Mouse (Mus musculus) CH12.LX (cell line): Measurements from ENCODE around the gene 4930404H24Rik. TPM values are rescaled to one million over a fixed set of nuclear protein-coding genes. Genes with fewer than 3 reads are reported as not detected.

ENCODE experiments used
- DNase-seq: peaks from one replicate; pipeline ENCODE4 v3.0.0-alpha.2; 2013; ENCODE audit errors: extremely low read depth
- H3K27ac ChIP-seq: 2 replicates; pipeline ENCODE4 v1.5.1; 2012; ENCODE audit warnings: low read depth, mild to moderate bottlenecking, control low read depth, moderate library complexity; ENCODE audit not compliant: insufficient read depth
- H3K27me3 ChIP-seq: replicated peaks from 2 replicates; pipeline ENCODE3; 2012; ENCODE audit warnings: inconsistent platforms
- H3K36me3 ChIP-seq, 2 experiments: replicated peaks in 1 of 2; 2 replicates each; pipeline versions ENCODE3 to v1.6.1; 2012; ENCODE audit warnings: inconsistent platforms in 1 of 2, low read length in 1 of 2, mild to moderate bottlenecking in 1 of 2, mixed read lengths in 1 of 2, moderate library complexity in 1 of 2; ENCODE audit not compliant: control insufficient read depth in 1 of 2, insufficient read depth in 1 of 2
- H3K4me1 ChIP-seq, 2 experiments: 2 replicates each; pipeline ENCODE4 v1.6.1; 2012; ENCODE audit warnings: inconsistent platforms in 1 of 2, moderate library complexity in 1 of 2; ENCODE audit not compliant: insufficient read depth in 2 of 2, control insufficient read depth in 1 of 2
- H3K4me2 ChIP-seq: 2 replicates; pipeline ENCODE4 v1.6.1; 2012; ENCODE audit warnings: low read depth, mild to moderate bottlenecking, control low read depth; ENCODE audit not compliant: poor library complexity, insufficient read depth, severe bottlenecking
- H3K4me3 ChIP-seq, 3 experiments: fragments of 150-350 bp in 1 of 3; sonication (generic) in 1 of 3; replicated peaks in 1 of 3; 2 replicates each; pipeline versions ENCODE3 to v1.5.1; 2011 to 2012; ENCODE audit warnings: low read depth in 2 of 3, low read length in 2 of 3, mild to moderate bottlenecking in 2 of 3, moderate library complexity in 2 of 3, control low read depth in 1 of 3, improper control_type of control experiment in 1 of 3, inconsistent platforms in 1 of 3, mixed read lengths in 1 of 3; ENCODE audit not compliant: poor library complexity in 1 of 3
- H3K79me2 ChIP-seq: replicated peaks from 2 replicates; pipeline ENCODE4 v1.6.1; 2012; ENCODE audit warnings: mild to moderate bottlenecking, moderate library complexity; ENCODE audit not compliant: control insufficient read depth, poor library complexity, insufficient read depth, severe bottlenecking; ENCODE audit errors: extremely low read depth
- H3K9ac ChIP-seq: 2 replicates; pipeline ENCODE4 v1.6.1; 2012; ENCODE audit warnings: low read depth, mild to moderate bottlenecking, control low read depth, moderate library complexity; ENCODE audit not compliant: insufficient read depth
- H3K9me3 ChIP-seq: replicated peaks from 2 replicates; pipeline ENCODE3; 2012; ENCODE audit warnings: low read length, inconsistent platforms, mixed read lengths
- BHLHE40 ChIP-seq: IDR thresholded peaks from 2 replicates; pipeline ENCODE4 v1.6.1; 2011; ENCODE audit warnings: mild to moderate bottlenecking, low read depth, low read length, improper control_type of control experiment
- CHD2 ChIP-seq: IDR thresholded peaks from 2 replicates; pipeline ENCODE4 v1.6.1; 2011; ENCODE audit warnings: low read length, improper control_type of control experiment
- CTCF ChIP-seq, 2 experiments: IDR thresholded peaks in 1 of 2; conservative IDR thresholded peaks in 1 of 2; 2 replicates each; pipeline ENCODE4 v1.5.1; 2011 to 2012; ENCODE audit warnings: low read depth in 2 of 2, low read length in 2 of 2, improper control_type of control experiment in 1 of 2, inconsistent platforms in 1 of 2, mild to moderate bottlenecking in 1 of 2, moderate library complexity in 1 of 2
- E2F4 ChIP-seq: IDR thresholded peaks from 2 replicates; pipeline ENCODE4 v1.6.1; 2011; ENCODE audit warnings: low read depth, low read length, improper control_type of control experiment; ENCODE audit not compliant: insufficient replicate concordance
- ELF1 ChIP-seq: IDR thresholded peaks from 2 replicates; pipeline ENCODE4 v1.6.1; 2014; ENCODE audit warnings: low read depth, mild to moderate bottlenecking, inconsistent platforms, low read length, improper control_type of control experiment
- EP300 ChIP-seq: IDR thresholded peaks from 2 replicates; pipeline ENCODE4 v1.6.1; 2011; ENCODE audit warnings: low read length, improper control_type of control experiment
- ETS1 ChIP-seq: conservative IDR thresholded peaks from 2 replicates; pipeline ENCODE4 v1.6.1; 2012; ENCODE audit warnings: low read depth, mild to moderate bottlenecking, inconsistent platforms, low read length, improper control_type of control experiment, moderate library complexity
- GABPA ChIP-seq: IDR thresholded peaks from 2 replicates; pipeline ENCODE4 v1.6.1; 2012; ENCODE audit warnings: low read depth, low read length, improper control_type of control experiment, inconsistent platforms; ENCODE audit not compliant: insufficient replicate concordance
- HCFC1 ChIP-seq: IDR thresholded peaks from 2 replicates; pipeline ENCODE4 v1.6.1; 2012; ENCODE audit warnings: low read depth, mild to moderate bottlenecking, inconsistent platforms, low read length, improper control_type of control experiment
- IRF4 ChIP-seq: IDR thresholded peaks from 2 replicates; pipeline ENCODE4 v1.6.1; 2014; ENCODE audit warnings: low read depth, mild to moderate bottlenecking, inconsistent platforms, low read length, improper control_type of control experiment
- JUN ChIP-seq: IDR thresholded peaks from 2 replicates; pipeline ENCODE4 v1.6.1; 2011; ENCODE audit warnings: low read depth, mild to moderate bottlenecking, low read length, improper control_type of control experiment, moderate library complexity; ENCODE audit not compliant: insufficient read depth
- JUND ChIP-seq: conservative IDR thresholded peaks from 2 replicates; pipeline ENCODE4 v1.6.1; 2011; ENCODE audit warnings: low read depth, low read length, improper control_type of control experiment
- KAT2A ChIP-seq: IDR thresholded peaks from 2 replicates; pipeline ENCODE4 v1.6.1; 2012; ENCODE audit warnings: low read length, improper control_type of control experiment, inconsistent platforms; ENCODE audit not compliant: insufficient replicate concordance
- MAZ ChIP-seq: IDR thresholded peaks from 2 replicates; pipeline ENCODE4 v1.6.1; 2012; ENCODE audit warnings: low read depth, mild to moderate bottlenecking, inconsistent platforms, low read length, improper control_type of control experiment, moderate library complexity
- MEF2A ChIP-seq: IDR thresholded peaks from 2 replicates; pipeline ENCODE4 v1.6.1; 2014; ENCODE audit warnings: low read depth, mild to moderate bottlenecking, inconsistent platforms, low read length, improper control_type of control experiment, borderline replicate concordance
- MXI1 ChIP-seq: IDR thresholded peaks from 2 replicates; pipeline ENCODE4 v1.6.1; 2011; ENCODE audit warnings: mild to moderate bottlenecking, low read depth, low read length, improper control_type of control experiment
- MYC ChIP-seq: IDR thresholded peaks from 2 replicates; pipeline ENCODE4 v1.6.1; 2011; ENCODE audit warnings: low read depth, mild to moderate bottlenecking, improper control_type of control experiment, low read length
- NELFE ChIP-seq: IDR thresholded peaks from 2 replicates; pipeline ENCODE4 v1.6.1; 2011; ENCODE audit warnings: low read depth, low read length, improper control_type of control experiment
- PAX5 ChIP-seq: IDR thresholded peaks from 2 replicates; pipeline ENCODE4 v1.6.1; 2012; ENCODE audit warnings: low read length, inconsistent platforms, mixed read lengths
- POLR2A ChIP-seq: IDR thresholded peaks from 2 replicates; pipeline ENCODE4 v1.6.1; 2011; ENCODE audit warnings: low read depth, mild to moderate bottlenecking, improper control_type of control experiment, low read length
- POLR2AphosphoS2 ChIP-seq: IDR thresholded peaks from 2 replicates; pipeline ENCODE4 v1.6.1; 2011; ENCODE audit warnings: low read depth, low read length, improper control_type of control experiment
- RCOR1 ChIP-seq: conservative IDR thresholded peaks from 2 replicates; pipeline ENCODE4 v1.6.1; 2012; ENCODE audit warnings: low read depth, mild to moderate bottlenecking, inconsistent platforms, low read length, improper control_type of control experiment
- SIN3A ChIP-seq: IDR thresholded peaks from 2 replicates; pipeline ENCODE4 v1.6.1; 2012; ENCODE audit warnings: low read length, improper control_type of control experiment, inconsistent platforms
- TCF12 ChIP-seq: IDR thresholded peaks from 2 replicates; pipeline ENCODE4 v1.6.1; 2014; ENCODE audit warnings: low read depth, mild to moderate bottlenecking, inconsistent platforms, low read length, improper control_type of control experiment
- USF1 ChIP-seq: IDR thresholded peaks from 2 replicates; pipeline ENCODE4 v1.6.1; 2014; ENCODE audit warnings: low read depth, mild to moderate bottlenecking, inconsistent platforms, low read length, improper control_type of control experiment
- ZC3H11A ChIP-seq: IDR thresholded peaks from 2 replicates; pipeline ENCODE4 v1.6.1; 2012; ENCODE audit warnings: low read depth, mild to moderate bottlenecking, inconsistent platforms, low read length, improper control_type of control experiment
- ZKSCAN1 ChIP-seq: IDR thresholded peaks from 2 replicates; pipeline ENCODE4 v1.6.1; 2012; ENCODE audit warnings: low read depth, inconsistent platforms, low read length, improper control_type of control experiment, borderline replicate concordance
- ZMIZ1 ChIP-seq: IDR thresholded peaks from 2 replicates; pipeline ENCODE4 v1.6.1; 2012; ENCODE audit warnings: low read depth, mild to moderate bottlenecking, inconsistent platforms, low read length, improper control_type of control experiment
- ZNF384 ChIP-seq: IDR thresholded peaks from 2 replicates; pipeline ENCODE4 v1.6.1; 2012; ENCODE audit warnings: low read depth, low read length, improper control_type of control experiment, inconsistent platforms
- dilution Hi-C: fragments of 300-500 bp; cut with MboI; formaldehyde crosslinking; loops from 2 replicates; pipeline ENCODE4 v1.14.3; 2020; ENCODE audit warnings: low sequenced_read_pairs; ENCODE audit not compliant: extremely low pct_unique_long_range_greater_than_20kb, extremely low pct_ligation_motif_present
- in situ Hi-C: fragments of 300-500 bp; cut with MboI; formaldehyde crosslinking; loops from 3 replicates; pipeline ENCODE4 v1.14.3; 2019; ENCODE audit warnings: low sequenced_read_pairs, low pct_ligation_motif_present, low pct_unique_long_range_greater_than_20kb, mixed read lengths
- polyA plus RNA-seq: library from polyadenylated mRNA; unstranded; fragments of >175 nt; gene quantifications from 2 replicates; pipeline ENCODE4 v1.2.1, GENCODE M21; 2012; ENCODE audit warnings: low read depth; ENCODE audit not compliant: insufficient read length
- total RNA-seq, 2 experiments: library from RNA; depleted of rRNA; stranded (reverse); fragments of 300-350 nt in 1 of 2; fragments of >200 nt in 1 of 2; gene quantifications; 2 replicates each; pipeline ENCODE4 v1.2.3; 2012 to 2014

4930404H24Rik gene
- total and polyA plus RNA-seq, 3 experiments: not detected

- dilution Hi-C loops: no loop called here
- no peak overlapping the region for H3K9ac ChIP-seq
- peaks cover 0 to 19% of the 10 kb centered on the region in 2 experiments for H3K36me3 ChIP-seq
- no peak for DNase-seq
- H3K79me2 ChIP-seq: no peaks in the 10 kb centered on the region
- in situ Hi-C loops: no loop called here
- H3K4me3 ChIP-seq: no peak overlapping the region
- H3K4me2 ChIP-seq: no peak overlapping the region
- no peaks in the 10 kb centered on the region for H3K27me3 ChIP-seq
- TF ChIP-seq HCFC1 (no peak), EP300 (no peak), ZKSCAN1 (no peak), ETS1 (no peak), CTCF (conservative IDR thresholded peaks at IDR 0.05 in 1 of 2, IDR thresholded peaks at IDR 0.05 in 1 of 2; ENCODE audit: low read depth in 2 of 2, low read length in 2 of 2) (no peak), RCOR1 (no peak), TCF12 (no peak), ZNF384 (no peak), GABPA (no peak), ELF1 (no peak), MEF2A (no peak), CHD2 (no peak), BHLHE40 (no peak), JUN (no peak), IRF4 (no peak), POLR2A (no peak), NELFE (no peak), MAZ (no peak), USF1 (no peak), POLR2AphosphoS2 (no peak)
- no peaks in the 10 kb centered on the region for H3K9me3 ChIP-seq
- H3K27ac ChIP-seq: no peak overlapping the region
- peaks cover 0 to 7% of the 10 kb centered on the region in 2 experiments; a peak in 1 of 4 replicates for H3K4me1 ChIP-seq
Observed at GRCm38 (mm10) chr2:153454841-153455506, 37.6 kb upstream of the 4930404H24Rik start.

GRCm38 (mm10) chr2:153457467-153457866, 35.1 kb upstream of the 4930404H24Rik start:
- no peak overlapping the region for H3K9ac ChIP-seq
- peaks cover 0 to 25% of the 10 kb centered on the region in 2 experiments for H3K36me3 ChIP-seq
- H3K4me2 ChIP-seq: no peak overlapping the region
- no peaks in the 10 kb centered on the region for H3K27me3 ChIP-seq
- dilution Hi-C loops (no loop called here), in situ Hi-C loops (no loop called here)
- peaks cover 0 to 7% of the 10 kb centered on the region in 2 experiments; a peak in 1 of 4 replicates for H3K4me1 ChIP-seq
- no peaks in the 10 kb centered on the region for H3K79me2 ChIP-seq
- no peak overlapping the region for H3K4me3 ChIP-seq
- no peak for DNase-seq
- no peak overlapping the region for H3K27ac ChIP-seq
- TF ChIP-seq ZKSCAN1 (no peak), MEF2A (no peak), MYC (no peak), JUND (no peak), E2F4 (no peak), ZMIZ1 (no peak), ELF1 (no peak), ZC3H11A (no peak), ETS1 (no peak), SIN3A (no peak), KAT2A (no peak), PAX5 (no peak), MXI1 (no peak), BHLHE40 (no peak)
- H3K9me3 ChIP-seq: no peaks in the 10 kb centered on the region
